Mouse (Mus musculus): ENCODE results near the gene Vps53.

- TF ChIP-seq CTCF (IDR thresholded peaks at IDR 0.05; ENCODE audit: low read depth): no peak
- TF ChIP-seq EP300 (IDR thresholded peaks at IDR 0.05; ENCODE audit: low read depth): no peak
Measured at GRCm38 (mm10) chr11:76201761-76202674, 22.6 kb upstream of the Vps53 start.

All from heart, postnatal 0 days (tissue).